Mouse (Mus musculus) layer of hippocampus, adult 18-20 months (tissue): Measurements from ENCODE around the gene Kif5a. TPM values are rescaled to one million over a fixed set of nuclear protein-coding genes. Genes with fewer than 3 reads are reported as not detected.
"Not testable (repeated sequence)": the region's sequence is repeated elsewhere in the genome, so short reads cannot be mapped to it uniquely, and the experiment has no call there.

Source experiments
- DNase-seq, 2 experiments: peaks; one replicate each; pipeline ENCODE4 v3.0.0; 2022; ENCODE audit warnings: low spot score in 2 of 2
- total RNA-seq, 2 experiments: library from RNA; stranded (reverse); gene quantifications; 2 replicates each; pipeline ENCODE4 v1.2.3; 2021

The Kif5a gene
- total RNA-seq, 2 experiments from 2014 or later, result 839 to 860 TPM

DNA sequence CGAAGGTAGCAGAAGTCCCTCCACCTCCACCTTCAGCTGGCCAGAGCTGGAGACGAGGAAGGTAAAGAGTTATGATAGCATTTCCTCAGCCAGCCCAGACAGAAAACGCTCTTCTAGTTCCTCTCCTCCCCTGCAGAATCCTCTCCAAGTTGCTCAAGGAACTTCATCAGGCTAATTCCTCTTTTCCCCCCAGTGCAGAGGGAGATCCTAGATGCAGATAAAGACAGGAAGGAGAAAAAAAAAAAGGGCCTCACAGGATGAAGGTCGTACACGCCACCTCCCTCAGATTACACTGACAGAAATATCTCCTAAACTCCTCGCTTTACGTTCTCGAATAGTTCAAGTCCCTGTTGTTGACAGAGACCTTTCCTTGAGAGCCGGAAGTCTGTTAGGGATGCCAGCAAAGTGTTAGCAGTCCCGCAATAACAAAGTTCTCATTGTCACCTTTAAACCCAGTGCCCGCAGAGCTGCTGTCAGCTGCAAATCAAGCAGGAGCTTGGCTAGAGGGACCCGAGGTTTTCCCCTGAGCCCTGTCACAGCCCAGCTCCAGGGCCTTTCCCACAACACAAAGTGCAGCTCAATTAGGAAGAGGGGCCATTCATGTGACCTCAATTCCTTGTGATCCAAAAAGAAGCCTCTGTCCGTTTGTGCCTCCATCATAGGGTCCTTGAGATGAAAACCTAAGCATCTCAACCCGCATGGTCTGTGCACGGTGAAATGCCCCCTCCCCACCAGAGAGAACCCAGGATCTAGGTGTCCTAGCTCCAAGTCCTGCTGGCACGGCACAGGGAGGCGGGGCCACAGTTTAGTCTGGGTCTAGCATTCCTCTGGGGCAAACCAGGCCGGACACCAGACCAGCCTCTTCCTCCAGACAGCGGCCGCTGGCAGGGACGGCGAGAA lies 68.5 kb downstream of the Kif5a start:
- DNase-seq, result peak in 1 of 2 experiments; percentile 49

DNA sequence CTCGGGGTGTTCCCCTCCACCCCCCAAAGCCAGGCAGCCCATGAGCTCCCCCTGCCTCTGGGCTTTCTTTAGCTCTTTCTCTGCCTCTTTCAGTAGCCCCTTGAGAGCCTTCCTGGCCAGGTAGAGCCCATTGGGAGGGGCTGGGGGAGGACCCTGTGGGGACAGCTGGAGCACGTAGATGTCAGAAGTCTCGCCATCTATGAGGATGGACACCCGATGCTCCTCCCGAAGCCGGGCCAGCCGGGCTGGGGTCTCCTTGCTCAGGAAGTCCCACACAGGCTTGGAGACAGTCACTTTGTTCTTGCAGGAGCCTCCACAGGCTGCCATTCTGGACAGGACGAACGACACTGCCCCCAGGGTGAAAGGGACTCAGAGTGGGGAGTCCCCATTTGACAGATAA lies 70.1 kb downstream of the Kif5a start:
- DNase-seq, result no peak

DNA sequence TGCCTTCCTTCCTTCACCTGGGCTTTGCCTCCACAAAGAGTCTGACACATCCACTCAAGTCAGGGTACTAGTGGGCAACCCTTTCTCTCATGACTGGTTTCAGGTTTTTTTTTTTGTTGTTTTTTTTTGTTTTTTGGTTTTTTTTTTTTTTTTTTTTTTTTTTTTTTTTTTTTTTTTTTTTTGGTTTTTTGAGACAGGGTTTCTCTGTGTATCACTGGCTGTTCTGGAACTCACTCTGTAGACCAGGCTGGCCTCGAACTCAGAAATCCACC lies 71.2 kb downstream of the Kif5a start:
- not testable (repeated sequence) for DNase-seq

DNA sequence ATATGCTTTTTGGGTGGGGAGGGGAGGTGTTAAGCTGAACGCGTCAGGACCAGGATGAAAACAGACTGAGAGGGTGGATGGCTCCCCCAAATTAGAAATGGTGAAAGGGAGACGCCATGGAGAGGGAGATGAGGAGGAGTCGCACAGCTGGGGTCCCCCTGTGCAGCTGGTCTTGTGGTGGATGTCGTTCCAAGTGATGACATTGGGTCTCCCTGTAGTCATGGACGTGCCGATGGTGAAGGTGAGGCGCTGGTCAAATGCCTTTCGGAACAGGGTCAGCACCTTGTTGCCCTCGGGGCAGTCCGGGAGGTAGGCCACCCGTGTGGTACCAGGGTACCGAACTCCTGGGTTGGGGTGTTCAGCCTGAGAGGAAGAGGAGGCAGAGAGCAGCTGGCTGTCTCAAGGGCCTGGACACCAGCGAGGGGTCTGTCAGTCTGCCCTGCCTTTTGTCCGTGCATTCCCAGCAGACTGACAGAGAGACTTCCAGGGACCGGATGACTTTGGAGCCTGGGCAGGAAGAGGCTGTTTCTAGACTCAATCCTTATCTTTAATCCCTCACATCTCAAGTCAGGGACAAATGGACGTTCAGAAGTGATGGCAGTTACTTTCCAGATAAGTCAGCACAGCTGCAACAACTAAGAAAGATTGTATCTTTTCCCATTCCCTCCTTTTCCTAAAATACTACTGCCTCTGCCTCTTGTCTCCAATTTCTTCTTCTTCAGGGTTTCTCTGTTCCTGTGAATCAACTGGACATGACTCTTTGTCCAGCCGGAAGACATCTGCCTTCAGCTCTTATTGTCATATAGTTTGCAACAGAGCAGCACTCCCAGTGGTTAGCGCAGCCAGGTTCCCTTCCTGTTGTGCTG lies 71.7 kb downstream of the Kif5a start:
- peak in 1 of 2 experiments; percentile 9 for DNase-seq

DNA sequence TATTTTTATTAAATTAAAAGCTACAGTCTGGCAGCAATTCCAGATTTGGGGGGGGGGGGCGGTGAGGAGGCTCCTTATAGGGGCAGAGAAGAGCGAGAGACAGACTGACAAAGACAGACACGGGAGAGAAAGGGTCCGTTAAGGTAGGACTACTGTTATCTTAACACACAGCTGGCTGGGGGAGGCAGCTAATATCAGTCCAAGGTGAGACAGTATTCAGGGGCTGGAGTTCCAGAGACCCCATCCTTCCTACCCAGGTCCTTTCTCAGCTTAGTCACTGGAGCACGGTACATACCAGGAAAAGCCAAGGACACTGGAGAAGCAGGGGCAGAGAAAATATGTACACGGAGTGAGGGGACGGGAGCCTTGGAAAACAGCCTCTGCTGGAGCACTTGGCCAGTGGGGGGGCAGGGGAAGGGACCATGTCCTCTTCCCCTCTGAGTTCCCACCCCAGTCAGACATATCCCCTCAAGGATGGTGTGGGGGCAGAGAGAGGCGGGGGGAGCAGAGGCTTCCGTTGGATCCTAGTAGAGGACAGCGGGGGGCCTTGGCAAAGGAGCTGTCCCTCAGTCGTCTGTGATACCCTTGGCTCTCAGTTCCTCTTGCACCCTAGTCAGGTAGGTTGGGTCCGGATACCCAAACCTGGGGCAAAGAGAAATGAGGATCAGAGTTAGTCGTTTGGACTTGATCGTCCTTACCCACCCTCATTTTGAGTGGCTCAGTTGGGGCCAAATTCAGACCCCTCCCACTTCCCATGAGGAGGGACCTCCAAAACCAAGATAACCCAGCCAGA lies 72.6 kb downstream of the Kif5a start:
- peak in 1 of 2 experiments; percentile 13 for DNase-seq

DNA sequence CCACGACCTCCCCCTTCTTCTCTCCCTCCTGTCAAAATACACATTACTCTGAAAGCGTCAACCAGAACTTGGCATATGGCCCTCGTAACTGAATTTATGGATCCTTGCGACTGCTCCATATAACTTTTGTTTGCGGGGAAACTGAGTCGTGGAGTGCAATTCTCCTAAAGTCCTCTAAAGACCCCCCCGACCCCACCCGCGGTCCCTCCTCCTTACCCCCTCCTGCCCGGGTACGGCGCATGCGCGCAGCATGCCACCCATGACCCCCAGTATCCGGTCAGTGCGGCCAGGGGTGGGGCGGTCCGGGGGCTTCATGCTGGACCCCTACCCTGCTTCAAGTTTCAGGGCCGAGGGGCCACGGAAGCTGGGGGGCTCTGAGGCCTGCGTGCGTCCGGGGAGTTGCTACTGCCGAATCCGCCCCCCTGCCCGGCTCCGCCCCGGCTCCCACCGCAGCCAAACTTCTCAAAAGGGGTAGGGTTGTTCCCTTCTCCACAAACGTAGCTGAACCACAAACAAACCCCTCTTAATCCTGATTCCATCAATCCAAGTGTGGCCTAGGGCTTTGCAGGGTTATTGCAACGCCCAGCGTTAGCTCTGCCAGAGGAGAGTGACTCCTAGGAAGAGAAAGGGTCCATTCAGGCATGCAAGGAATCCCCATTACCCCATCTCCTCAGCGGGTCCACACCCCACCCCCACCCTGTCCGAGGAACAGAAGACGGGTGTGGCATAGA lies 73.3 kb downstream of the Kif5a start, which contains the start of gene Arhgef25:
Arhgef25 (minus strand) TSS at position 433 of the 731 bp plus-strand sequence.
- DNase-seq, result peak in 1 of 2 experiments; percentile 31

DNA sequence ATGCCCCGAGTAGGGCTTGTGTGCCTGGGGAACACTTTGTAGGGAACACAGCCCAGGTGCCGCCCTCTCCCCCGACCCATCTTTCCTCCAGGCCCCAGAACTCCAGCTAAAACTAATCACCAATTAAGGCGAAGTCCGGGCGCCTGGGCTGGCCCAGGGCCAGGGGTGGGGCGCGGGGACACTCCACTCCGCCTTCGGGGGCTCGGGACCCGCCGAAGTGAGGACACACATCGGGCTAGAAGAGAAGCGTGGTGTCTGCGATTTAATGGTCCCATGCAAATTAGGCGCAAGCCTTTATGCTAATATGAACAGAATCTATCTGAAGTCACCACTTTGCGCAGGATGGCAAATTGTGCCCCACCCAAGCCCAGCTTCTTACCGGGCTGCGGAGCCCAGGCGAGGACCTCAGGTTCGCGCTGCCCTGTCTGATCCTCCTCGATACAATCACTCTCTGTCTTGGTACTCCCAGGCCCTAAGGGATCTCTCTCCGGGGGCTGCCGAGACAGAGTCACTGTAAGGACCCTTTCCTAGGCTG lies 74.0 kb downstream of the Kif5a start:
- DNase-seq, result no peak

DNA sequence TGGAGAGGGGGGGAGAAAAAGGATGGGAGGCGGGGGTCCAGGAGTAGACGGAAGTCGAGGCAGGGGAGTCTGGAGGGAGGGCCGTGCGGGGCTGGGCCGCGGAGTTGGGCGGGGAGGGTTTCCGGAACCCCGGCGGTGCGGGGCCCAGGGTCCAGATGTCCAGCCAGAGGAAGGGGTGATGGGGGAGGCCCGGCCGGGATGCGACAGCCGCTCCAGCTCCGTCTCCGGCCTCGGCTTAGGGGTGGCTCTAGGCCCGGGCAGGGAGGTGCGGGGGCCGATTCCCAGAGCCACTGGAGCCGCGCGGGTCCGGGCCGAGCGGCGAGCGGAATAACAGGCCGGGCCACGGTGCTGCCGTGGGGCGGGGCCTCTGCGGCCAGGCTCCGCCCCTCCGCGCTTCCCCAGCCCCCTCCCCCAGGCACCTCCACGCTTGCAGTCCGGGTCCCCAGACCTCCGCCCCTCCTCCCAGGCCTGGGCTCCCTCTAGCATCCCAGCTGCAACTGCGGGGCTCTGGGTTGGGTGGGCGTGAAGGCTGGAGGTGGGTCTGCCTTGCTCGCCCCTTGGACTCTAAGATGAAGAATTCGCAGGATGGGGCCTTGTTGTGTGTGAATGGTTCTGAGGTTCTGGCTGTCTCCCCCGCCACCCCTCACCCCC lies 74.6 kb downstream of the Kif5a start:
- DNase-seq, result peak in 1 of 2 experiments; percentile 68

DNA sequence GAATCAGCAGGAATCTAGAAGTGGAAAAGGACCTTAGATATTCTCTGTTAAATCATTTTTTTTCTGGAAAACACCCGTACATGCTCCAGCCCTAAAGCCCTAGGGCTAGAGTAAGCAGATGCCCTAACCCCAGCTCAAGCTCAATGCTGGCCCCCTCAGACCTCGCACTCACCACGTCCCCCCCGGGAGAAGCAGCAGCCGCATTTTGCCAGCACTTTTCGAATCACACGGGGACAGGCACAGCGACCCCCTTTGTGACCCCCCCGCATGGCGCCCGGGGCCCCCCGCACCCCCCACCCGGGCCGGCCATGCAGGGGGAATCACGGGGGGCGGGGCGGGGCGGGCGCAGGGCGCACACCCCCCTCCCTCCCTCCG lies 75.1 kb downstream of the Kif5a start:
- peak in 1 of 2 experiments; percentile 9 for DNase-seq

DNA sequence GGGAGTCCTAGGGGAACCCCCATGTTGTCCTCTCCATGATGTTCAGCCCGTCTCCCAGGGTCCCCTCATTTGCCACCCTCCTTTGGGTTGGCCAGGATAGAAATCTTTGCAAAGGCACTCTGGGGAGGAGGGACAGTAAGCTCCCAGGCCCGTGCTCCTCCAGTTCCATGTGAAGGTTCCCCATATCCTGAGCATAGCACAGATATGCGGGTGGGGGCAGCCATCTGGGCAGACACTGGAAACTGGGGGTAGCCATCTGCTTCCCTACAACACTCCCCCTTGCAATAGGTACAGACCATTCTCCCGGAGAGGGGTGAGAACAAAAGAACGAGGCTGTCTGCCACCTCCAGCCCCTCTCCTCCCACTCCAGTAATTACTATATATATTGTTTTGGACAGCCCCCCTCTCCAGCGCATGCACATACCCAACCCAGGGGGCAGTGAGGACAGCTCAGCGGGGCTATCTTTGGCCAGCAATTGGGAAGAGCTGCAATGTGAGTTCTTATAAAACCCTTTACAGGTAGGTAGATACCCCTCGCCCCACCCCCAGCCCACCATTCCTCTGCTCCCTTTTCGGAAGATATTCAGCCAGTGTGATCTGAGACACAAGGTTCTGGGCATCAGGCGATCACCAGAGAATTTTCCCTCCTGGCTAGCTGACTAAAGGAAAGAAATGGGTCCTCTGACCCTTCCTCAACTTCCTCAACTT lies 75.6 kb downstream of the Kif5a start:
- DNase-seq, result peak; percentile 89 to 95

DNA sequence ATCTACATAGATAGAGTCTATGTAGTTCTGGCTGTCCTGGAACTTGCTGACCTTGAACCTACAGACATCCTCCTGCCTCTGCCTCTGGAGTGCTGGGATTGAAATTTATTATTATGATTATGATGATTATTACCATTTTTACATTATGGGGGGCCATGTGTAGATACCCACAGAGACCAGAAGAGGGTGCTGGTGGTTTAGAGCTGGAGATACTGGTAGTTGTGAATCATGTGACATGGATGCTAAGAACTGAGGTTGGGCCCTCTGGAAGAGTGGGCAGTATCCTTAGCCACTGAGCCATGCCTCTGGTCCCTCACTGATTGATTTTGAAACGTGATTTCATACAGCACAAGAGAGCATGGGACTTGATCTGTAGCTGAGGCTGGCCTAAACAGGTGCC lies 76.7 kb downstream of the Kif5a start:
- DNase-seq, result no peak

DNA sequence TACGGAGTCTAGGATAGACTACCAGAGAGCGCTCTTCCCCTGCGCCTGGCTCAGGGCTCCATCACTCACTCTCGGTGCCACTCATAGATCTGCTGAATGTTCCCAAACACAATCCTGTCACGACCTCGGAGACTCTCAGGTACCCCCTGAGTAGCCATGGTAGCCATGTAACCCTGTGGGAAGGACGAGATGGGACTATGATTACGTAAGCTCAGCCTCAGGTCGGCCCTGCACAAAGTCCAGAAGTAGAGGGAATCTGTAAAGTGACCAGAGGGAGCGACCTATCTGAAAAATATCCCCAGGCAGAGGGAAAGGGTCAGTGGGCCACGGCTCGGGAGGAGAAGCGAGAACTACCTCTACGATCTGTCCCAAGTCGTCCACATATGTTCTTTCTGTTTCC lies 77.6 kb downstream of the Kif5a start:
- DNase-seq, result no peak

DNA sequence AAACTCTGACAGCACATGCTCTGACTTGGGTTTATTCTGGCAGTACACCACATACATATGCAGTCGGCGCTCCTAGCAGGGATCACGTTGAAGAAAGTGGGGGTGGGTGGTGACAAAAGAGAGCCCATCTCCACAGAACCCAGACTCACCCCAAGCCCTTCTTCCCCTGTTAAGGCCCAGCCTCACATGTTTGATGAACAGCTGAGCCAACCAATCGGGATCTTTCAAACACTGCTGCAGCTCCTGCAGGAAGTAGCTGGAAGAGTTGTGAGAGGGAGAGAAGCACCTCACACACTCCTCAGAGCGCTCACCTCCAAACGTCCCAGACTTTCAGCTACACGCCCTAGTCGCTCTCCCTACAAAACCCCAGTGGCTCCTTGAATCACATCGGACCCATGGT lies 78.0 kb downstream of the Kif5a start:
- DNase-seq, result no peak

DNA sequence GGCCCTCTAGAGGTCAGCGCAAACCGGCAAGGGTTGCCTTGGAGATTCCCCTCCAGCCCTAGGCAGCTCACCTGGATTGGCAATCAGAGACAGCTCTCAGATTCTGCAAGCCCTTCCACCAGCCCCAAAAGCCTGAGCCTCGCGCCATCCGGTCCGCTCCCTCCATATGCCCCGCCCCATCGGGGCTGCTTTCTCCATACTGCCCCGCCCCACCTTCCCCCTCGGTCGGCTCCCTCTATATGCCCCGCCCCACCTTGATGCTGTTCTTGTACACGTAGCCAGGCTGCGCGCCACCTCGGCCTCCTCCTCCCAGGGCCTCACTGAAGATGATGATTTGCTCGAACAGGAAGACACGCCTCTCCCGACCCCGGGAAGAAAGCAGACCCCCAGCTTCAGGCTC lies 79.4 kb downstream of the Kif5a start:
- no peak for DNase-seq

DNA sequence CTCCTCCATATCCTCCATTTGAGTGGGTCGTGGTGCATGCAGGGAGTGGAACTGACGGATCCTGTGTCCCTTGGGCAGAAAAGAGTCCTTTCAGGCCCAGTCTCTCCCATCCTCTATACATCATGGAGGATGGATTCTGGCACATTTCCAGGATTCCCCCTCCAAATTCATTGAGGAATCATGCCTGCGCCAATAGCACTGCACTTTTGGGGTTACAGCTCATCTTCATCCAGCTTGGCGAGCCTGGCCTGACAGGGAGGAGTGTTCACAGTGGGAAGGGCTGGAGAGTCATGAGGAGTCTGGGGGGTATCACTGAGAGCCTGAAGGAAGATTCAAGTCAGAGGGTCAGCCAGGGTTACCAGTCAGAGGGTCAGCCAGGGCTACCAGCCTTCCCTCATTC lies 80.5 kb downstream of the Kif5a start:
- no peak for DNase-seq

DNA sequence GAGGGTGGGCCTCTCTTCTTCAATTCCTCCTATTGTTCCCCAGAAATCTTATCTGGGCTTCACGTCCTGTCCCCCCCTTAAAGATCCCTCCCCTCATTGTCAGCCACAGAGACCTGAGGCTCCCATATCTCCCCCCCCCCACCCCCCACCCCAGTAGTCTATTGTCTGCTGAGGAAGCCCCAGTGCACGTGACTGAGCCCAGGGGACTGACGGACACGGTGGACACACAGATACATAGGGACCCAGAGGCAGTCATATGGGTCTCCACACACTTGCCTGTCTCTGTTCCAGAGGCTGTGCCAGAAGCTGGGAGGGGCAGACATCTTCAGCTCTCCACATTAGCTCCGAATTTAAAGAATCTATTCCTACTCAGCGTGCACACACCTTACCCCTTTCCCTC lies 81.6 kb downstream of the Kif5a start:
- no peak for DNase-seq

DNA sequence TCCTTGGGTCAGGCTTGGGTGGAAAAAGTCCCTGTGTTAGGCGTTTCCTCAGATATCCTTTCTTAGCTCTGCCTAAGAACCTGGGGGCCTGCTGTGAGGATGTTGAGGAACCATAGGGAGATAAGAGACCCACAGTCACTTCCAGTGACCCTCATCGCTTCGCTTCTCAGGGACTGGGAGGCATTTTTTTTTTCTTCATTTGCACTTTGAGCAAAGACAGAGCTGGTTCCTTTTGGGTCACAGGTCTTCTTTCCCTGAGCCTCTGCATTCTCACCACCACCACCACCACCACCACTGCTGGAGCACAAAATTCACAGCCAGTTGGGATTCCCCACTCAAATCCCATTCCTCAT lies 82.5 kb downstream of the Kif5a start:
- DNase-seq, result no peak

DNA sequence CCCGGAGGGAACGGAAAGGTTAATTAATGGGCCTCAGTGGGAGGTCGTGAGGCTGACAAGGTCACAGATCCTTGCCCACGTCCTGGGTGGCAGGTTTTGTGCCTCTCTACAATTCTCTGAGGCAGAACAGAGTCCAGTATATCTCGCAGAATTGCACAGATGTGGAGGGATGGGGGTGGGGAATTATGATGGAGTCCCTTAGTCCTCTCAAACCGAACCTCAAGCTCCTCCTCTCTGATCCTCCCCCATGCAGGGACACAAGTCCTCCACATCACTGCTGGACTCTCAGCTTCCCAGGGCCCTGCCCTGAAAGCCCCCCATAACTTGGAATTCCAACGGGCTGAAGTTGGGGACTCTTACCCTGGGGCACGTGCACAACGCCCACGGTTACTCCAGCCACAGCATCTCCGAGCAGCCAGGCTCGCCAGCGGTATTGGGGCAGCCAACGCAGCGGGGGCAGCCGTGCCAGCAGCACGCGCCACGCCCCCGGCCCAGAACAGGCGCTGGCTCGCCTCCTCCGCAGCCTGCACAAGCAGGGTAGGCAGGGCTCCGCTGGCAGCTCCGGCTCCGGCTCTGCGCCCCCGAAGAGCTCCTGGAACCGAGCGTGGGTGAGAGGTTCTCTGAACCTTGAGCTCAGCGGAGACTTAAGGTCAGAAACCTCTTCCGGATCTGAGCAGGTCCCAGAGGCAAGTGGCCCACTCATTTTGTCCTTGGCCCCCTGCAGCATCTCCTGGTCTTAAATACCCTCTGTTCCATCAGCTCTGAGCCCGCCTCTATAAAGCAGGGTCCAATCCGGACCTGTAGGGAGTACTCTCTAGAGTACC lies 83.1 kb downstream of the Kif5a start, which contains the start of gene Slc26a10:
Slc26a10 (minus strand) TSS at position 775 of the 824 bp plus-strand sequence.
- DNase-seq, result peak in 1 of 2 experiments; percentile 82
